Mouse (Mus musculus) embryonic facial prominence, embryonic 11.5 days (tissue): ENCODE results near the gene Vmn1r86. TPM values are rescaled to one million over a fixed set of nuclear protein-coding genes. Genes with fewer than 3 reads are reported as not detected.
A peak's percentile ranks its signal among the peaks of the same experiment; 100 is the strongest.
"Not testable (repeated sequence)": the region's sequence is repeated elsewhere in the genome, so short reads cannot be mapped to it uniquely, and the experiment has no call there.

ENCODE experiments used
- ATAC-seq: fragments of 200-750 bp; cut with Nextera tagmentation; replicated peaks from 2 replicates; pipeline ENCODE4 v1.8.0; 2017; ENCODE audit warnings: low read depth; ENCODE audit not compliant: insufficient number of reproducible peaks, low FRiP score, low TSS enrichment
- DNase-seq: peaks from one replicate; pipeline ENCODE4 v3.0.0-alpha.2; 2015; ENCODE audit warnings: low spot score
- H3K27ac ChIP-seq: fragments of 300-500 bp; sonication (generic); replicated peaks from 2 replicates; pipeline ENCODE4 v1.5.1; 2014; ENCODE audit warnings: mild to moderate bottlenecking, low read depth, low read length, control low read depth
- H3K27me3 ChIP-seq: fragments of 300-500 bp; sonication (generic); 2 replicates; pipeline ENCODE4 v1.6.1; 2014; ENCODE audit warnings: mild to moderate bottlenecking, low read length, moderate library complexity, mixed read lengths; ENCODE audit not compliant: control insufficient read depth, insufficient read depth
- H3K36me3 ChIP-seq: fragments of 300-500 bp; sonication (generic); replicated peaks from 2 replicates; pipeline ENCODE4 v1.6.1; 2014; ENCODE audit warnings: low read depth, mild to moderate bottlenecking, low read length, moderate library complexity, mixed read lengths; ENCODE audit not compliant: control insufficient read depth, insufficient read depth
- H3K4me1 ChIP-seq: fragments of 300-500 bp; sonication (generic); 2 replicates; pipeline ENCODE4 v1.6.1; 2014; ENCODE audit warnings: low read length, mixed read lengths; ENCODE audit not compliant: control insufficient read depth, insufficient read depth
- H3K4me2 ChIP-seq: fragments of 300-500 bp; sonication (generic); 2 replicates; pipeline ENCODE4 v1.6.1; 2014; ENCODE audit warnings: low read depth, mild to moderate bottlenecking, control low read depth, low read length, moderate library complexity
- H3K4me3 ChIP-seq: fragments of 300-500 bp; sonication (generic); 2 replicates; pipeline ENCODE4 v1.5.1; 2014; ENCODE audit warnings: low read depth, low read length, control low read depth
- H3K9ac ChIP-seq: fragments of 300-500 bp; sonication (generic); replicated peaks from 2 replicates; pipeline ENCODE4 v1.6.1; 2014; ENCODE audit warnings: mild to moderate bottlenecking, control low read depth, low read length
- H3K9me3 ChIP-seq: fragments of 300-500 bp; sonication (generic); replicated peaks from 2 replicates; pipeline ENCODE4 v1.6.1; 2016; ENCODE audit warnings: mild to moderate bottlenecking, low read length, inconsistent platforms, mixed read lengths; ENCODE audit not compliant: control insufficient read depth
- WGBS: fragments of 180-500 bp; shearing (Covaris S2); extraction: QIAGEN DNeasy Blood & Tissue Kit; methylation state at CpG from one replicate; pipeline ENCODE4 v1.1.7; 2014; 5-methylcytosine and 5-hydroxymethylcytosine counted together
- polyA plus RNA-seq: library from polyadenylated mRNA; unstranded; fragments of >200 nt; fragmentation: Nextera tagmentation; extraction: Ambion mirVana; gene quantifications from 2 replicates; pipeline ENCODE4 v1.2.1, GENCODE M21; 2014

The Vmn1r86 gene
- polyA plus RNA-seq, 1 experiment from 2014 or later, result not detected

GRCm38 (mm10) chr7:13063399-13063798 lies 56.3 kb downstream of the Vmn1r86 start:
- not testable (repeated sequence) for H3K9me3 ChIP-seq, H3K36me3 ChIP-seq, DNase-seq, H3K4me2 ChIP-seq, H3K27me3 ChIP-seq, ATAC-seq, H3K4me1 ChIP-seq, H3K4me3 ChIP-seq, H3K9ac ChIP-seq, H3K27ac ChIP-seq
- 54% methylated on average over 2 of the region's 2 CpGs for WGBS

- no peak overlapping the region for H3K27ac ChIP-seq
- no peak overlapping the region for H3K9ac ChIP-seq
- 92% methylated on average over 9 of the region's 9 CpGs for WGBS
- H3K4me3 ChIP-seq, result no peak overlapping the region
- ATAC-seq (no peak), DNase-seq (no peak)
- no peaks in the 10 kb centered on the region for H3K9me3 ChIP-seq
- H3K4me1 ChIP-seq, result no peaks in the 10 kb centered on the region
- no peaks in the 10 kb centered on the region for H3K36me3 ChIP-seq
- no peak overlapping the region for H3K4me2 ChIP-seq
- no peaks in the 10 kb centered on the region for H3K27me3 ChIP-seq
Observed at GRCm38 (mm10) chr7:13059536-13059935, 60.2 kb downstream of the Vmn1r86 start.

GRCm38 (mm10) chr7:13056913-13057700 lies 62.6 kb downstream of the Vmn1r86 start:
- Histone ChIP-seq H3K27me3 (no peaks in the 10 kb centered on the region), H3K36me3 (no peaks in the 10 kb centered on the region), H3K4me2 (no peak overlapping the region), H3K4me3 (no peak overlapping the region), H3K9ac (no peak overlapping the region), H3K9me3 (no peaks in the 10 kb centered on the region), H3K27ac (no peak overlapping the region), H3K4me1 (no peaks in the 10 kb centered on the region)
- 60% methylated on average over 8 of the region's 8 CpGs for WGBS
- no peak for ATAC-seq
- no peak for DNase-seq

GRCm38 (mm10) chr7:13054287-13055010 lies 65.3 kb downstream of the Vmn1r86 start, which contains the start of gene Mzf1:
Mzf1 (minus strand) TSS chr7:13054764.
- H3K9me3 ChIP-seq, result no peaks in the 10 kb centered on the region
- DNase-seq (peak; percentile 100), ATAC-seq (peak; percentile 95)
- peak within 1 kb of the TSS; percentile 73; the same call in 1 of the 2 replicates for H3K27ac ChIP-seq
- no peaks in the 10 kb centered on the region for H3K27me3 ChIP-seq
- H3K36me3 ChIP-seq, result no peaks in the 10 kb centered on the region
- H3K4me3 ChIP-seq, result peak within 1 kb of the TSS; percentile 65
- H3K4me2 ChIP-seq, result peak within 1 kb of the TSS; percentile 53
- H3K4me1 ChIP-seq, result no peaks in the 10 kb centered on the region
- peak within 1 kb of the TSS; percentile 76 for H3K9ac ChIP-seq
- under 1% methylated on average over 41 of the region's 41 CpGs for WGBS

GRCm38 (mm10) chr7:13053961-13054286 lies 65.8 kb downstream of the Vmn1r86 start:
- Histone ChIP-seq H3K4me1 (no peaks in the 10 kb centered on the region), H3K27me3 (no peaks in the 10 kb centered on the region), H3K9ac (peak overlapping the region; percentile 76), H3K9me3 (no peaks in the 10 kb centered on the region), H3K4me3 (peak overlapping the region; percentile 65), H3K4me2 (peak overlapping the region; percentile 41), H3K27ac (no peak overlapping the region), H3K36me3 (no peaks in the 10 kb centered on the region)
- DNase-seq (no peak), ATAC-seq (no peak)
- 1% methylated on average over 15 of the region's 15 CpGs for WGBS

GRCm38 (mm10) chr7:13053501-13053900 lies 66.2 kb downstream of the Vmn1r86 start:
- DNase-seq (no peak), ATAC-seq (no peak)
- Histone ChIP-seq H3K9me3 (no peaks in the 10 kb centered on the region), H3K4me2 (peak overlapping the region; percentile 41; the same call in 1 of the 2 replicates), H3K4me1 (no peaks in the 10 kb centered on the region), H3K4me3 (no peak overlapping the region), H3K27ac (no peak overlapping the region), H3K27me3 (no peaks in the 10 kb centered on the region), H3K36me3 (no peaks in the 10 kb centered on the region), H3K9ac (no peak overlapping the region)
- 89% methylated on average over 2 of the region's 2 CpGs for WGBS

- Histone ChIP-seq H3K27ac (no peak overlapping the region), H3K9ac (no peak overlapping the region), H3K9me3 (no peaks in the 10 kb centered on the region), H3K4me3 (no peak overlapping the region), H3K4me1 (no peaks in the 10 kb centered on the region), H3K36me3 (no peaks in the 10 kb centered on the region), H3K27me3 (no peaks in the 10 kb centered on the region), H3K4me2 (no peak overlapping the region)
- ATAC-seq (no peak), DNase-seq (no peak)
- 89% methylated on average over 13 of the region's 13 CpGs for WGBS
Observed at GRCm38 (mm10) chr7:13053001-13053400, 66.7 kb downstream of the Vmn1r86 start.
